Mouse (Mus musculus) layer of hippocampus, adult 11-12 months (tissue): ENCODE data around the gene Zbtb48.
"Not testable (repeated sequence)": the region's sequence is repeated elsewhere in the genome, so short reads cannot be mapped to it uniquely, and the experiment has no call there.

Source experiments
- DNase-seq: peaks from one replicate; pipeline ENCODE4 v3.0.0; 2022; ENCODE audit warnings: low spot score

The Zbtb48 gene

DNA sequence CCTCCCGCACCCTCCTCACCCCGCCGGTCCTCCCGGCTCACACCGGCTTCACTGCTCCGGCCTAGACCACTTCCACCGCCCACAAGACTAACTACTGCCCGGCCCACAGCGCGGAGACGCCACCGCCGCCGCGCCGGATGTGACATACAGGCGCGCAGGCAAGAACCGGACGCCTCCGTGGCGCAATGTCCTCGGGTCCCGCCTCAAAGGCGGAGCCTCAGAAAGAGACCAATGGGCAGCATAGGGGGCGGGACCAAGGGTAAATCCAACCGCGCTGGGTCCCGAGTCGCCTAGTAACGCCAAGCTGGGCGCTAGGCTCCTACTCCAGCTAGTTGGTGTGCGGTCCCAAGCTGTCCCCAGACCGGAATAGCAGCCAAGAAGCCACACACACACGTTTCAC, at the start of gene Zbtb48:
Zbtb48 (minus strand) TSS at position 148 of the 400 bp plus-strand sequence.
- DNase-seq = peak; percentile 97

DNA sequence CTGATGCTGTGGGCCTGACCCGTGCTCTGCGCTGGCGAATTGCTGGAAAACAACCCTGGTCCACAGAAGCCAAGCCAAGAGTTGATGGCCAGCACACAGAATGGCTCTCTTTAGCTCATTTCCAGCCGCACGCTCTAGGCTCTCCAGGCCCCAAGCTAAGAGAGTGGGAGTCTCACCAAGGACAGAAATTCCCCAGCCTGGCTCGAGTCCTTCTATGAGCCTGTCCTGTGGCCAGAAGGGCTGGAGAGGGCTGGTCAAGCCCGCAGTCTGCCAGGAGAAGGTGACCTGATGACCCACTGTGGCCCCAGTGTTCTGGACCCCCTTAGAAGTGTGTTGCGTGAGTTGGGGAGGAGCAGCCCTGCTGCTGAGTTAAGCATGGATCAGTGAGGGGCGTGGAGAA, 49.7 kb upstream of the Zbtb48 start:
- no peak for DNase-seq

DNA sequence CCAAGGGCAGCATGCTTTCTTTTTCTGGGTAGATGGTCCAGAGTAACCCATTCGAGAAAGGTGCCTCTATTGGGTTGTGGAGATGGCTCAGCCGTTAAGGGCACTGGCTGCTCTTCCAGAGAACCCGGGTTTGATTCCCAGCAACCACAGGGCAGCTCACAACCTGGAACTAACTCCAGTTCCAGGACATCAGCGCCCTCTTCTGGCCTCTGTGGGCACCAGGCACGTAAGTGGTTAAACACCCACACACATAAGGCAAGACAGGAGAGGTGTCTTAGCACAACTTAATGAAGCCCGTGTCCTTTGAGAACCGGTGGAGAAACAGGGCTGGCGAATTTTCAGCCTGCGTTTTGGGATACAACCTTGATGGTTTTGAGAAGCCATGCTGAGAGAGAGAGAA, 47.1 kb upstream of the Zbtb48 start:
- no peak for DNase-seq

DNA sequence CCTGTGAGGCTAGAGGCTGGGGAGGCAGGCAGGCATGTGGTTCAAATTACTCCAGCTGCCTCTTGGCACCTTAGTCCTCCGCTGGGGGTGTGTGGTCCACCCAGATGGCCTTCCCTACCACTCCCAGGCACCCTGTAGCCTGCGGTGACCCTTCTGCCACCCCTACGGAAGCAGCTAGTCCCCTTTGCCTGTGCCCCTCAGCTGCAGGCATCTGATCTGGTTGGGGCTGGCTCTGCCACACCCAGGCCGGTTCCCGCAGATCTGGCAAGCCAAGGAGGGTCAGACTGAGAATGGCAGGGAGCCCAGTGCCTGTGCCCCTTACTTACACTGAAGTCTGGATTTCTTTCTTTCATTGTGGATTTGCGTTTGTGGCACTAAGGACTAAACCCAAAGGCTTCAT, 46.2 kb upstream of the Zbtb48 start:
- DNase-seq = no peak

DNA sequence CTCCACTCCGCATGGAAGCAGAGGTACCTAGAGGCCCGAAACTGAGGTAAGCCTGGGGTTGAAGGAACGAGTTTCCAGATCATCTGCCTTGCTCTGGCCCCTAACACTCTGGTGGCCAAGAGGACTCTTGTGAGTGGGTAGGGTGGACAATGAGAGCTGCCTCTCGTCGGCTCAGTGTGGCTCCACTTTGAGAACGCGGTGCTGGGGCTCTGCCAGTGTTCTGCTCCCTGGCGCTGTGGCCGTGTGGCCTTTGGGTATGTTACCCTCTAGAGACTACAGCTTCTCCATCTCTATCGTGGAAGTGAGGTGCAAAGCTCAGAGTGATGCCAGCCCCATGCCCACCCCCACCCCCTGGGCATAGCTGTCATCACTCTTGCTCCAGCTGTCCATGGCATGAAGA, 45.2 kb upstream of the Zbtb48 start:
- no peak for DNase-seq

DNA sequence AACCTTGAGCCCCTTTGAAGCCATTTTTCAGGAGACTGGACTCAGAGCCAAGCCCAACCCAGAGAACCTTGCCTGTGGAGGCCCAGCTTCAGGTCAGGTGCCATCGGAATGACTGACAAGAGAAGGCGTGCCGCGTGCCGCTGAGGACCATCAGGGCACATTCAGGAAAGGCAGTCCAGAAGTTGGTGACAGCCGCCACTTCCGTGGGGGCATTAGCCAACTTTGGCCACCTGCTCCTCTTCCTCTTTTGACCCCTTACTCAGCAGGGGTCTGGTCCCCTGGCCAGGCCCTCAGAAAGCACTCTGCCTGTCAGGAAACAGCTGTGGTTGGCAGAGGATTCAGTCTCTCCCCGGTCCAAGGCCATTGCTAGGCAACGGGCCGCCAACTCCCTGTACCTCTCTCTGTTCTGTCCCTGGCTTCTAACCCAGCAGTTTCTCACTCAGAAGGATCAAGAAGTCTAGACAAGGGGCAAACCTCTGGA, 44.7 kb upstream of the Zbtb48 start, which contains the start of gene Plekhg5:
Plekhg5 (plus strand) TSS at position 378 of the 481 bp plus-strand sequence.
- peak; percentile 52 for DNase-seq

DNA sequence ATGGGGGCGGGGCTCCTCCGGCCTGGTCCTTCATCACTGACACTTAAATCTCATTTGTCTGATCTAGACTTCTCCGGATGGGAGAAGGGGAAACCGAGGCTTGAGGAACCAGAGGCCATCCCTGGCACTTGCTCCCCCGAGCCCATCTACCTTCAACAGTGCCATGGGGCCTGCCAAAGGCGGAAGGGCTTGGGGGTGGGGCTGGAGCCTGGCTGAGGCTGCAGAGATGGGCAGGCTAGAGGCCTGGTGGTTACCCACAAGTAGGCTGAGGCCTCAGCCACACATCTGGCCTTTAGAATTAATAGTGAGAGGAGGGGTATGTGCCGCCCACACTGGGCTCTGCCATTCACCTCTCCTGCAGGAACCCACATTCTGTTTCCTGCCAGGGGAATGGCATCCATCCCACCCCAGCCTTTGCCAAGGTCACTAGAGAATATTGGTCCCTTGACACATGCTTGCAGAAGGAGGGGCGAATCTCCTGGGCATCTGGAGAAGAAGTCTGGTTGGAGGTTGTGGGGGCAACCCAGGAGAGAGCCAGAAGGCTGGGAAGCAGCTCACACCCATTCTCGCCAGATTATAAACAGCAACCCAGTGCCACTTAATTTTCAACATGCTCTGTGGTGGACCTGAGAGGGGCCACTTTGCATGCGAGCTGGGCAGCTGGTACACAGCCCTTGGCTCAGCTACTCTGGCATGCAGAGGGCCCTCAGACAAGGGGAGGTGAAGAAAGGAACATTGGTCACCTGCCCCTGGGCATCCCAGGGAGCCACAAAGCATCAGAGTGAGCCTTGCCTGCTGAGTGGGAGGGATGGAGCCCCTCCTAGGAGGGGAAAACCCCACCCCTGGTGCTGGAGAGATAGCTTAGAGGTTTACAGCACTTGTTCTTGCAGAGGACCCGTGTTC, 43.3 kb upstream of the Zbtb48 start:
- DNase-seq = no peak

DNA sequence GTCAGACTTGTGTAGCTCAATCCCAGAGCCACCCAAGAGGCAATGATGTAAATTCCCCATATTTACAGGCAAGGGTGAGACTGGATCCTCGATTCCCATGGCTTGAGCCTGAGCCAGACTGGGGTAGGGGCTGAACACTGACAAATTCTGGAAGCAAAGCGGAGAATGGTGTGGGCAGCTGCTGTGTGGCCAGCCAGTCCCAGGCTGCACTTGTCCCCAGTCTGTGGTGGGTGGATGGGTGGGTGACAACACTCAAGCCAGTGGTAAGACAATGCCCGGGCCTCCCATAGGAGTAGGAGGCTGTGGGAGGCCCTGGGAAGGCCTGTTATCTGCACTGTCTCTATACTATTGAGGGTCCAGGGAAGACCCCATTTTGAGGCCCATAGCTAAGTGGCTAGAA, 41.8 kb upstream of the Zbtb48 start:
- DNase-seq = no peak

DNA sequence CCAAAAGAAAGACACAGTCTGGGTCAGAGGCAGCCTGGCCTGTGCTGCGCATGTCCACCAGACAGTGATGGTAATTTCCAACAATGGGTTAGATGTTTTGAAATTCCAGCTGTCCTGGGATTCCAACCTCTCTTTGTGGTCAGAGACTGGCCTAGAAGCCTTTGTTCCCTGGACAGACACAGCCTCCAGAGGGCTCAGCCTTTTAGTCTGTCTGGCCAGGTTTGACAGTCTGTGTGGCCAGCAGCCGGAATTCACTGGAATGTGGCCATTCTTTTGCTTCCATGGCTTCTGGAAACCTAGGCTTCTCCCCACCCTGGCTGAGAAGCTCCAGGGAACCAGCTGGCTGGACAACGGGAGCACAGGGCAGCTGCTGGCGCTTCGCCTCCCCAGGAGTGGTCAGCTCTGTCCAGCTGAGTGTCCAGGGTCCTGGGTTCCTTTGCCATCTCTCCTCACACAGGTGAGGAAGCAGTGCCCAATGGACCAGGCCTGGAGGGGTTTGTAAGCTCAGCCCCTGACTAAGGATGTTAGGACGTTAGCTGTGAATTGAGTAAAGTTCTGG, 40.8 kb upstream of the Zbtb48 start:
- no peak for DNase-seq

DNA sequence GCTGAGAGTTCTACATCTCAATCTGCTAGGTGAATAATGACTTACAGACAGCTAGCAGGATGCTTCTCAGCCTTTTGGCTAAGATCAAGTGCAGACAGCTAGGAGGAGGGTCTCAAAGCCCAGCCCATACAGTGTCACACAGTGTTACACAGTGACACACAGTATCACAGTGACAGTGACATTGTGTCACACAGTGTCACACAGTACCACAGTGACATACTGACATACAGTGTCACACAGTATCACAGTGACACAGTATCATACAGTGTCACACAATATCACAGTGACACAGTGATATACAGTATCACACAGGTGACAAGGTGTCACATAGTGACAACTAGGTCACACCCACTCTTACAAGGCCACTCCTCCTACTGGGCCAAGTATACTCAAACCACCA, 39.8 kb upstream of the Zbtb48 start:
- no peak for DNase-seq

DNA sequence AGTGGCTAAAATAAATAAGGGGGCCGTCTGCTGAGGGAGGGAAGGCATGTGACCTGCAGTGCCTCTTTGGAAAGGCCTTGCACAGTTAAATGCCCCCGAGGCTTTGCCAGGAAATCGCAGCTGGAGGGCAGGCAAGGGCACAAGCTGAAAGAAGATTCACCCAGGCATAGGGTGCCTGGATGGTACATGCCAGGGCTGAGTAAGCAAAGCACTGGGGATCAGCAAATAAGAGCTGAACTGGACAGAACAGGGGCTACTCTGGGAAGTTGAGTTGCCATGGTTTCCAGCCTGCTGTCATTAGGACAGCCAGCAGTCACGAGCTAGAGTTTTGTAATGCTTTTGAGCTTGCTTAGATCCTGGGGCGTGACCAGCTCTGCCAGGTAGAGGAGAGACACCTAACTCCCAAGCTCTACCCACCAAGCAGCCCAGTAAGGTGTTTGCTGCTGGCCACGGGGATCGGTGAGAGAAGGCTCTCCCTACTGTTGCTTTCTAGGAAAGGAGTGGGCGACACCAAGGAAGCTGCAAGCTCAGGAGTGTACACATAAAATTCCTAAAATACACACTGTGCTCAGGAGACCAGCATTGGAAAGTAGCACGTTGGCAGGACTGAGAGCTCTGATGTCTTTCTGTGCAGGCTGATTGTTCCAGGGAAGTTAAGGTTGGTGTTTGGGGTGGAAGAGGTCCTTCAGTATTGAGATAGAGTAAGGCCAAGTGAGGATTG, 35.1 kb upstream of the Zbtb48 start:
- DNase-seq = no peak

DNA sequence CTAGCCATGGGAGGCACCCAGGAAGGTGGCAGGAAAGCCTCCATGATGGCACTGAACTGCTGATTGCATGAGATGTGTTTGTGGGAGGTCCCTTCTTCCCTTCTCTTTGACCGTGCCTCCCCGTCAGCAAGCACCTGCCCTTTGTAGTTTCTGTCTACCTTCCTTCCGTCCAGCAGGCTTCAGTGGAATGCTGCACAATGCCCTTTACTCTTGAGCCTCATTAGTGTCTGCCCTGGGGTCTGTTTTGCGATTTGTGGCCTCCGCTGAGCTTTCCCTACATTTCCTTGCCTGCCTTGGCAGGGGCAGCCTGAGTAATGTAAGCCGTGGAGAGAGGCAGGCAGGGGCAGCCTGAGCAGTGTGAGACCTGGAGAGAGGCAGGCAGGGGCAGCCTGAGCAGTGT, 17.1 kb upstream of the Zbtb48 start:
- DNase-seq = no peak

DNA sequence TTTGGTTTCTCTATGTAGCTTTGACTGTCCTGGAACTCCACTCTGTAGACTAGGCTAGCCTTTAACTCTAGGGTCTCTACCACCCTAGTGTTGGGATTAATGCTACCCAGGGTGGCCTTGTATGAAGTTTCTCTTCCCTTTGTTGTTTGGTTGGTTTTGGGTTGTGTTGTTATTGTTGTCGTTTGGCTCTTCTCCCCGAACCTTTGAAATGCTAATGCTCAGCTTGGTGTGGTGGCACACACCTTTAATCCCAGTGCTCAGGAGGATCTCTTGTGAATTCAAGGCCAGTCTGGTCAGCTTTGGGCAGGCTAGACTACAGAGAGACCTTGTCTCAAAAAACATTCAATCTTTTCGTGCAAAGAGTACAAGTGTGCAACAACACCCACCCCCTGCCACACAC, 15.7 kb upstream of the Zbtb48 start:
- no peak for DNase-seq

DNA sequence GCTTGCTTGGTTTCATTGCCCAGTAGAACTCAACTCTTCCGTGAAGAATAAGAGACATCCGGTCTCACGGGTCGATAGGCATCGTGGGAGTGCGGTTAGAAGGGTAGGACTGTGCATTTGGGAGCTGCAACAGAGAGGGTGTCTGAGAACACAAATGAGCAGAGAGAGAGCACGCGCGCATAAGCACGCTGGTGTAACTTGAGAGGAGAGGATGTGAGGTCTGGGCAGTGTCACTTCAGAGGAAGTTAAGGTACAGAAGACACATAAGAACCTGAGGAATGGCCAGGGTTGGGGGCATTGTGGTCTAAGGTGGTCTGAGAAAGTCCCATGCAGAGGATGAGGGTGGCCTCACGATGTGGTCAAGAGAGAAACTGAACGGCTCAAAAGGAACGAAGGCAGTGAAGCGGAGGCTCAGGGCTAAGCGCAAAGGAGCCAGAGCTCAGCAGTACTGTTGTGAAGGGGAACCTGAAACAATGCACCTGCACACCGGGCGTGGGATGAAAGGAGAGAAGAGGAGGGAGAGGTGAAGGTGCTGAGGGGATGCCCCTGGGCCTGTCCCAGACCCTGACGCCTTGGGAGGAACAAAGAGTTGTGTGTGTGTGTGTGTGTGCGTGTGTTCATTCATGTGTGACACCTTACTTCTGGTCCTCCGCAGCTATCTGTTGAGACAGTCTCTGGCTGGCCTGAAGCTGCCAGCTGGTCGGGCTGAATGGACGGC, 14.6 kb upstream of the Zbtb48 start:
- no peak for DNase-seq

DNA sequence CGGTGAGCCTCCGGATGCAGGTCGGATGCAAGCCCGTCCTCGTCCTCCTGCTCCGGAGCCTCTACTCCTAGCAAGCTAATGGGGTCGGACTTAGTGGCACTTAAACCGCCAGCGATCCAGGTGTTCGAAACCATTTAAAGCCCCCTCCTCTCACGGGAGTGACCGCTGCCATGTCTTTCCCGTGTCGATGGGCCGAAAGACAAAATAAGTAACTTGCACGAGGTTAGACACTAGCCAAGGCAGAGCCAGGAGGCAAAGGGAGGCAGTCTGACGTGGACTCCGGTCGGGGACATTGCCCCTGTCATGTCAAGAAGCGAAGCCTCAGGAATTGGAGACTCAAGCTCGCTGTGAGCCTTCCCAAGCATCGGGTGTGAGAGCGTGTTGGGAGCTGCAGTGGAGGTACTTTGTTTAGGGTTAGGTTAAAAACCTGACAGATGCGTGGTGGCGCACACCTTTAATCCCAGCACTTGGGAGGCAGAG, 12.4 kb upstream of the Zbtb48 start:
- DNase-seq = no peak

DNA sequence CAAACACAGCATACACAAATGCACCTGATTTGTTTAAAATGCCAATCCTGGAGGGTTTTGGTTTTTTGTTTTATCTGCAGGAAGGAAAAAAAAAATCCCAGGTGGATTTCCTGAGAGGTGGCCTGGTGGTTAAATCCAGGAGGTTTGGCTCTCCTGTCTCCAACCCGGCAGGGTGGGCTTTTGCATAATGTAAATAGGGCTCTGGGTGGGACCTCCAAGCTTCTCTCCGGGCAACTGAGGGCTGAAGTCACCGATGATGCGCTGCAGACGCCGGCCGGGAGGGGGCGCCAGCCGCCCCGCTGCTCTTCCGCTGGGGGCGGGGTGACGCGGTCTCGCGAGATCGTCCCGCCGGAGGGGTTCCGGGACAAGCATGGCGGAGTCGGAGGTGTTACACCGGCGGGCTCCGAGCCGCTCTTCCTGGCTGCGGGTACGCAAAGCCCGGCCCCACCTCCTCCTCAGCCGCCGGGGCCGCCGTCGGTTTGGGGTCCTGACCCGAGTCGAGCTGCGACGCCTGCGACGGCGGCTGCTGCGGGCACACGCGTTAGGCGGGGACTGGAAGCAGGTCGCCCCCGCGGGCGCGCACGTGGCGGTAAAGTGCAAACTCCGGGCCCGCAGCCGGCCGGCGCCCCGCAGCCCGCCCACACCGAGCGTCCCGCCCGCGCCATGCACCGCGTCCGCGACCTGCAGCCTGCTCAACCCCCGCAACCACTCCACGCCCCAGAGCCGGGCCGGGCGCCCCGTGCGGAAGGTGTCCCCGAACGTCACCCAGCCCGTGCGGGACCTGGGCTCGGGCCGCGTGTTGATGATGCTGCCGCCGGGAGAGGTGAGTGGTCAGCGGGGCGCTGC, 11.7 kb upstream of the Zbtb48 start, which contains the start of gene Nol9:
Nol9 (plus strand) TSS at position 337 of the 846 bp plus-strand sequence.
- peak; percentile 93 for DNase-seq

DNA sequence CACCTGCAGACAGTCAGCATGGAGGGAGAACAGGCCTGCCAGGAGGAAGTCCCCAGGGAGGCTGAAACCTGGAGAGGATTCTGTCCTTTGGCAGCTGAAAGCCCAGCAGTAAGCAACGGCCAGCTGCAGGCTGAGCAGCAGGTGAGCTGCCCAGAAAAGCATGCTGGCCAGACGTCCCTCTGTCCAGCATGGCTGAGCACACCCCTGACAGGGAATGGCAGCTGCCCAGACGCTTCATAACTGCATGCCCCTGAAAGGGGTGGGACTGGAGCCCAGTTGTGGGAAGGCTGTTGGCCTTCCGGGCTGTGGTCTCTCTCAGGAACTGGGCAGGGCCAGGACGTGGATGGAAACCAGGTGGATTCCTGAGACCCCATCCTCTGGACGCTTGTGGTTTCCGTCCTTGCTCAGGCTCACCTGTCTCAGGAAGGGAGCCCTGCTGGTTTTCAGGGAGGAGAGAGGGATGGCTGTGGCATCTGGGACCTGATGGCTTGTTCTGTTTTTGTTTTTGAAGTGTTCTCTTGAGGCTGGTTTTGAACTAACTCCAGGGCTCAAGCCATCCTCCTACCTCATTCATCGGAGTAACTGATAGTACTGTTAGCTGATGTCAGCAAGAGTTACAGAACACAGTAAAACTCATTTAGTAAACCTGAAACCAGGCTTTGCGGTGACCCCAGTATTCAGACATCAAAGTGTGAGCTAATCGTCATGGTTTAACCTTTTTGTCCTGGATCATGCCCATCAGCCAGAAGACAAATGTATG, 10.9 kb upstream of the Zbtb48 start, which contains the start of gene Tas1r1:
Tas1r1 (minus strand) TSS at position 344 of the 760 bp plus-strand sequence.
- DNase-seq = no peak

DNA sequence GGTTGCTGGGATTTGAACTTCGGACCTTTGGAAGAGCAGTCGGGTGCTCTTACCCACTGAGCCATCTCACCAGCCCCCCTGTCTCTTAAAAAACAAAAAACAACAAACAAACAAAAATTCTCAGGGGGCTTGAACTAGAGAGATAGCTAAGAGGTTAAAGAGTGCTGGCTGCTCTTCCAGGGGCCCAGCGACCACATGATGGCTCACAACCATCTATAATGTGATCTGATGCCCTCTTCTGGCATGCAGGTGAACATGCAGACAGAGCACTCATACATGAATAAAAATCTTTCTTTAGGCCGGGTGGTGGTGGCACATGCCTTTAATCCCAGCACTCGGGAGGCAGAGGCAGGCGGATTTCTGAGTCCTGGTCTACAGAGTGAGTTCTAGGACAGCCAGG, 9.0 kb upstream of the Zbtb48 start:
- not testable (repeated sequence) for DNase-seq

DNA sequence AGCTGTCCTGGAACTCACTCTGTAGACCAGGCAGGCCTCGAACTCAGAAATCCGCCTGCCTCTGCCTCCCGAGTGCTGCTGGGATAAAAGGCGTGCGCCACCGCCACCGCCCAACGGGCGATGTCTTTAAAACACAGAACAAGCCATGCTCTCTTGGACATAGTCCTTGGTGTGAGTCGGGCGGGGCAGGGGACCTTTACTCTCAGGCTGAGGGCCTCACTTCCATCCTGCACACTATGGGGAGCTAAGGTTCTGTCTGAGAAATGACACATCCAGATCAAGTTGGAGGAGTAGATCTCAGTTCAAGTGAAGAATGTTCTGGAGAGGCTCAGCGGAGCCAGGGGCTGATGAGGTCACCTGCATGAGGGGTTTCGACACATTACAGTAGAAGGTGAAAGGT, 5.5 kb upstream of the Zbtb48 start:
- DNase-seq = no peak

DNA sequence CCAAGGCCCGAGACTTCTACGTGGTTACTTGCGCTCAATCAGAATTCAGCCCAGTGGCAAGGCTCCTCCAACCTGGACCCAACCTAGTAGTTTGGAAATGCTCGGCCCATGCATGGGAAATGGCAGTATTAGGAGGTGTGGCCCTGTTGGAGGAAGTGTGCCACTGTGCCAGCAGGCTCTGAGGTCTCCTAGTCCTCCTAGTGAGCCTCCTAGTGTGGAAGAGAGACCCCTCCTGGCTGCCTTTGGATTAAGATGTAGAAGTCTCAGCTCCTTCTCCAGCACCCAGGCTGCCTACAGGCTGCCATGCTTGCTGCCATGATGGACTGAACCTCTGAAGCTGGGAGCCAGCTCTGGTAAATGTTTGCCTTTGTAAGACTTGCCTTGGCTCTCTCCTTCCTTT, 2.5 kb upstream of the Zbtb48 start:
- no peak for DNase-seq
